Mouse (Mus musculus): ENCODE results near the gene Son. TPM values are rescaled to one million over a fixed set of nuclear protein-coding genes. Genes with fewer than 3 reads are reported as not detected.

The Son gene
- polyA plus RNA-seq, 1 experiment from 2014 or later = 172 TPM

GRCm38 (mm10) chr16:91688023-91688618, 40.8 kb downstream of the Son start:
- no peak for DNase-seq (ENCODE audit: low spot score)

- DNase-seq (ENCODE audit: low spot score) = peak; percentile 96
Measured at GRCm38 (mm10) chr16:91688619-91689334, 41.5 kb downstream of the Son start, which contains the start of gene Donson. TSS of gene Donson (minus strand) at chr16:91688770.

DNA sequence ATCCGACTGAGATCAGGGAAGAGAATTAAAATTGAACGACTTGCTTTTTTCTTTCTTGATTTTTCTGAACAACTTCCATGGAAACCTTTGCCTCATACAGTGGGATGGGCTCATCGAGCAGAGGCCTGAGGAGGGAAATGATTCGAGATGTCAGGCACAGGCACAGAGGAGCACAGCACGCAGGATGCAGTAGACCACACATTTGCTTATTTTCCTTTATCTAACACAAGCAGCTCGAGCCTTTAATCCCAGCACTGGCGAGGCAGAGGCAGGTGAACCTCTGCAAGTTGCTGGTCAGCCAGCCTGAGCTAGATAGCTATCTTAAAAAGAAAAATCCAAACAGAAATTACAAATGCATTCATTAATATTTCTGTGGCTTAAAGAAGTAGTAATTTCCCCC, 42.5 kb downstream of the Son start:
- no peak for DNase-seq (ENCODE audit: low spot score)

DNA sequence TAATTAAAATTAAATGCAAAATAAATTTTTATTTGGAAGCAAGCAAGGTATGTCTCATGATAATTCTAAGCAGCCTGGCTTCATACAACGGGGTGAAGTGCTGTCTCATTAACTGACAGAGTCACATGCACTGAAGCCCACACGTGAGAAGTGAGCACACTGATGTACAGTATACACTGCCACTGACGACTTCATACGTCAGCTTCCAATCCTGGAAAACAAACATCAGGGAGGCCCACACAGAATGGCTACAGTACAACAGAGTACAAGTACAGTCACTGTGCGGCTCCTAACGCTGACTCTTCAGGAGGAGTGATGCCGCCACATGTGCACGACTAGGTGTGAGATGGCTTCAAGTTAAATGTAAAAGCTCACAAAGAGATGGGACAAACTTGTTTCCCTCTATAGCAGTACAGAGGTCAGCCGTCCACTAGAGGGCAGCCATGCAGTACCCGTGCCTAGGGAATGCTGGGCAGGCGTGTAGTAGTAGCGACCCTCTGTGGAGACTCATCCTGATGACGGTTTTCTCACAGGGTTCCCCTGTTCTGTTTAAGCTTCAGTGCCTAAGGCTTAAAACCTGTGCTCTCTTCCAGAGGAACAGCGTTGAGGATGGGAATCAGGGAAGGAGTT, 47.3 kb downstream of the Son start:
- peak; percentile 71 for DNase-seq (ENCODE audit: low spot score)

- no peak for DNase-seq (ENCODE audit: low spot score)
Measured at GRCm38 (mm10) chr16:91695108-91695755, 47.9 kb downstream of the Son start.

- no peak for DNase-seq (ENCODE audit: low spot score)
Measured at GRCm38 (mm10) chr16:91698995-91699394, 51.7 kb downstream of the Son start.

DNA sequence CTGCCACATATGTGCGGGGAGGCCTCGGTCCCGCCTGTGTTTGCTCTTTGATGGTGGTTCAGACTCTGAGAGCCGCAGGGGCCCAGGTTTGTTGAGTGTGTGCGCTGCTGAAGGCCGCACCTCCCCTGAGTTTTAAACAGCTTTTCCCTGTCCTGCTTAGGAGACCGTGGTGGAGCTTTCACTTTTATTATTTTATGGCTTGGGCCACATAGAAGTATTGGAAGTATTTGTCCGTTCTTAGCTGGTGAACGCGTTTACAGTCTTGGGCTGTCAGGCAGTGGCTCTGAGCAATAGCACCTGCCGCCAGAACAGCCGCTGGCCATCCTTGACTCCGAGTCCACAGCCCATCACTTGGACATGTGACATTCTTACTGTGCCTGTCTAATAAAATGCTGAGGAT, 54.6 kb downstream of the Son start:
- no peak for DNase-seq (ENCODE audit: low spot score)

GRCm38 (mm10) chr16:91702771-91703188, 55.5 kb downstream of the Son start:
- no peak for DNase-seq (ENCODE audit: low spot score)

DNA sequence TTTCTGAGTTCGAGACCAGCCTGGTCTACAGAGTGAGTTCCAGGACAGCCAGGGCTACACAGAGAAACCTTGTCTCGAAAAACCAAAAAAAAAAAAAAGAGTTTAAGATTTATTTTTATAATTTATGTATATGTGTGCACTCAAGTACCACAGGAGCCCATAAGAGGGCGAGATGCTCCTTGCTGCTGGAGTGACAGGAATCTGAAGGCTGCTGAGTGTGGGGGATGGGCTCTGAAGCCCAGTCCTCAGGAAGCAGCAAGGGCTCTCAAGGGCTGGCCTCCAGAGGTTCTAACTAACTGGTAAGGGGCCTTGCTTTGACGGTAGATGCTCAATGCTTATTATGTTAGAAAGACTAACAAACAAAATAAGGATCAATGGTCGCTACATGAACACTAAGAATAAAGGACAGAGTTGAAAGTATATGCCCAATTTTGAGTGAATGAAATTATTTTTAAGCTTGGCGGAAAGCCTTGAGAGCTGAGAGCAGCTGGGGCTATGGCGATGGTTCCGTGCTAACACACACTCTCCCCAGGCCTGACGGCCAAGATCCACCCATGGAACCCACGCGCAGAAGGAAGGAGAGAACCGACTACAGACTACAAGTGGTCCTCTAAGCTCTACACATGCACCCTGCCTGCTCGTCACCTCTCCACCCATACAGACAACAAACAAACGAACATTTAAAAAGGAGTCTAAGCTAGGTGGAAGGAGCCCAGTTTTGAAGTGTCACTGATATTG, 57.5 kb downstream of the Son start:
- no peak for DNase-seq (ENCODE audit: low spot score)

DNA sequence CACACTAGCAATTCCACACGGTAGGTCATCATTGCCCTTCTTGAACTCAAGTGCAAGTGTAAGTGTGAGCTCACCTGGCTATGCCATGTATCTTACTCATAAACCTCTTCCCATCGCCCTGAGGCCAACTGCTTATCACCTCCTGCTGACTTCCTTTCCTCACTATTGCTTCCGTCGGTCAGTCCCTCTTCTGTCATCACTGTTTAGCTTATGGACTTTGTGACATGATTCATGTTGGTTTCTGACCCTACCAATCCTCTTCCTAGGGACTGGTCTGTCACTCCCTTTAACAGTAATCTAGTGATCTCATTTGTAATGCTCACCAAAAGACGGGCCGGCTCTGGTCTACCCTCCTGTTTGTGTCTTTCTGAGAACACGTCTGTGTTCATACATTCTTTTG, 62.9 kb downstream of the Son start:
- DNase-seq (ENCODE audit: low spot score) = no peak

- DNase-seq (ENCODE audit: low spot score) = no peak
Measured at GRCm38 (mm10) chr16:91716927-91717349, 69.6 kb downstream of the Son start.

DNA sequence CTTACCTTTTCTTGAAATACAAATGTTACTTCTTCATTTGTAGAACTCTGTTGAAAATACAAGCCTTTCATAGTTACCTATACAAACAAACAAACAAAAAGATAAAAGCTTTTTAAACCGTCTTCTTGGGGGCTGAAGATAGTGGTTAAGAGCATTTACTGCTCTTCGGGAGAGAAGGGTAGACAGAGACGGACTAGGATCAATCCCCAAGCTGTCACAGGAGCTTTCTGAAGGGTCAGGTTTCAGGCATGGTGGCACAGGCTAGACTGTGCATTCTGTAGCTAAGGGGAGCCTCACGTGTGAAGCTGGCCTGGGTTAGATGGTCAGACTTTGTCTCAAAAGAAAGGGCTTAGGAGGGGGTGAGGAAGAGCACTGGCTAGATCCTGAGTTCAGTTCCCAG, 70.1 kb downstream of the Son start:
- no peak for DNase-seq (ENCODE audit: low spot score)

- peak; percentile 53 for DNase-seq (ENCODE audit: low spot score)
Measured at GRCm38 (mm10) chr16:91724247-91724646, 76.9 kb downstream of the Son start.

- no peak for DNase-seq (ENCODE audit: low spot score)
Measured at GRCm38 (mm10) chr16:91727433-91727832, 80.1 kb downstream of the Son start.

DNA sequence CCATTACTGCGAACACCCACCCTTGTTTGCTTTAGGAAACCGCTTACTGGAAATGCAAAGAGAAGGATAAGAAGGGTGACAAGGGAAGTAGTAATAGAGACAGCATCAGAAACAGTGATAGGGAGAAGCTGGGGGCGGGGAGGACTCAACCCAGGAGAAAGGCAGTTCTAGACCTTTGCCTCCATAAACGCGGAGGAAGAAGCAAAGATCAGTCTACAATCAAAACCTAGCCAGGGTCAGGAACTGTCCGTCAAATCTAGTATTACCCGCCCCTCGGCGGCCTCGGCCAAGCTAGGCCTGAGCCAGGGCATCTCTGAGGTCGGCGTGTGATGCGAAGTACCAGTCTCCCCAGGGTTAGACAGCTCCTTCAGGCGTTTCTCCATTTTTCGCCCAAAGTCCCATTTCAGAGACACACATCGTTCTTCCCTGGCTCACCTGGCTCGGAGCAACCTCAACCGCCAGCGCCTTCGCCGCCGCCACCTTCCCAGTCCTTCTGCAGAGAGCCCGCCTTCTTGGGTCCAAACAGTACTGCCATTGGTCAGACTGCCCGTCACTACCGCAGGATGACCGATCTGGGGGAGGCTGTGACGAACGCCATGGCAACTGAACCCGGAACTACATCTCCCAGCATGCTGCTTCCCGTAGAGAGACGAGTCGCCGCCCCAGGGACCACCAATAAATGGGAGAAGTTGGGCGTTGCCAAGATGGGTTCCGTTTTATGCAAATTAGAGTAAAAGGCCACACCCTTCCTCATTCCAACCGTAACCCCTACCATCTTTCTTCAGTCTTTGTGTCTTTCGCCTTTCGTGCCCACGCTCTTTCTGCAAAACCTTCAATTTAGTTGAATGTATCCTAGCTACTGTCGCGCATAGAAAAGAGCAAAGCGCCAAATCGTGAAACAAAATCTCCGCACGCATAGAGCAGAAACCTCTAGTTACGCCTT, 81.1 kb downstream of the Son start, which contains the start of gene Cryzl1:
Cryzl1 (minus strand) TSS at position 853 of the 943 bp plus-strand sequence.
- DNase-seq (ENCODE audit: low spot score) = peak; percentile 94

Other genes starting within 250 kb of the Son start
- 42.7 and 44.1 TPM in 2 replicates for gene Il10rb, start 241.3 kb upstream of the Son start, polyA plus RNA-seq (2015; fragmentation: Nextera tagmentation; extraction: Ambion mirVana)
- gene Ifnar1, start 162.3 kb upstream of the Son start, polyA plus RNA-seq (2015; fragmentation: Nextera tagmentation; extraction: Ambion mirVana) = 30.2 and 40.9 TPM in 2 replicates
- gene Ifngr2, start 100.4 kb upstream of the Son start, polyA plus RNA-seq (2015; fragmentation: Nextera tagmentation; extraction: Ambion mirVana) = 38.1 and 41.6 TPM in 2 replicates
- 33.9 and 38.5 TPM in 2 replicates for gene Tmem50b, start 49.7 kb upstream of the Son start, polyA plus RNA-seq (2015; fragmentation: Nextera tagmentation; extraction: Ambion mirVana)
- 2.3 and 3.3 TPM in 2 replicates for gene Dnajc28, start 28.5 kb upstream of the Son start, polyA plus RNA-seq (2015; fragmentation: Nextera tagmentation; extraction: Ambion mirVana)
- 125 and 133 TPM in 2 replicates for gene Gart, start 554 bp upstream of the Son start, polyA plus RNA-seq (2015; fragmentation: Nextera tagmentation; extraction: Ambion mirVana)
- 21.8 and 23.2 TPM in 2 replicates for gene Donson, start 41.3 kb downstream of the Son start, polyA plus RNA-seq (2015; fragmentation: Nextera tagmentation; extraction: Ambion mirVana)
- gene Cryzl1, start 81.5 kb downstream of the Son start, polyA plus RNA-seq (2015; fragmentation: Nextera tagmentation; extraction: Ambion mirVana) = 27.0 and 28.0 TPM in 2 replicates
- 2.7 and 3.0 TPM in 2 replicates for gene Itsn1, start 81.8 kb downstream of the Son start, polyA plus RNA-seq (2015; fragmentation: Nextera tagmentation; extraction: Ambion mirVana)

Data from thymus, postnatal 0 days (tissue).